Comparison of ENCODE assay signal across 11 mouse cellular contexts in the genomic region with DNA sequence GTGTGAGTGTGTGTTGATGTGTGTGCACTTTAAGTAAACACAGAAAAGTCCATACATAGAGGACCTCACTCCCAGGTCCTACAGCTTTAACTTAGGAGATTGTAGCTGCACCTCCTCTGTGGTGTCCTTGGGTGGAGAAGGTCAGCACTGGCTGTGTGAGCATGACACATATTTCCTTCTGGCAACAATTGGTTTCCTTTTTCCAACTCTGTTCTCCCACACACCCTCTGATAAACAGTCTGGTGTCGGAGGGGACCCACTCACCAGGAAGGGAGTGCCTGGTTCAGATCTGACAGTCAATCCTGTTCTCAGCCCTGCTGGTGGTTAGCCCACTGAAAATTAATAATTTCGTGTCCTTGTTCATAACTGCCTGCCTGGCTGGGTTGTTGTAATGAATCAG.
DNase-seq lines count a peak whose midpoint lies in the region; ATAC-seq and TF ChIP-seq lines count a peak whose summit lies in the region.
"Had no signal": no experiment of that assay in that cellular context is flagged by ENCODE, and none has a peak within 500 bp of the region (broad histone marks: within the 10 kb centered on the region; RNA-seq: fewer than 3 reads in every experiment).

No protein-coding gene starts in this region.

- no peaks in the 10 kb centered on the region for H3K4me1 ChIP-seq in liver, embryonic 11.5 days (replicated peaks; ENCODE audit: control insufficient read depth, insufficient read depth, low read length)
- peaks cover 5% of the 10 kb centered on the region; the same call in 1 of the 2 replicates for H3K4me1 ChIP-seq in heart, embryonic 10.5 days
- H3K4me1 ChIP-seq in kidney, adult 2 months (ENCODE audit: control insufficient read depth, insufficient read depth, low read length), result no peaks in the 10 kb centered on the region
- no peaks in the 10 kb centered on the region for H3K4me1 ChIP-seq in midbrain, embryonic 15.5 days
- H3K4me1 ChIP-seq: midbrain, embryonic 12.5 days had no signal

- H3K27ac ChIP-seq in liver, embryonic 11.5 days (ENCODE audit: low read depth, low read length), result no peak overlapping the region
- peak overlapping the region; percentile 72; the same call in 1 of the 2 replicates for H3K27ac ChIP-seq in heart, embryonic 10.5 days
- H3K27ac ChIP-seq in kidney, adult 2 months (ENCODE audit: insufficient read depth, low read depth, low read length), result peak overlapping the region; percentile 85
- H3K27ac ChIP-seq in midbrain, embryonic 15.5 days, result no peak overlapping the region
- H3K27ac ChIP-seq: left cerebral cortex, adult 2 months; midbrain, embryonic 12.5 days had no signal

- no peak overlapping the region for H3K9ac ChIP-seq in liver, embryonic 11.5 days (ENCODE audit: low read depth, low read length)
- H3K9ac ChIP-seq in midbrain, embryonic 15.5 days, result no peak overlapping the region
- H3K9ac ChIP-seq: midbrain, embryonic 12.5 days had no signal

- DNase-seq in liver, embryonic 11.5 days (ENCODE audit: low spot score), result no peak
- no peak for DNase-seq in liver
- DNase-seq in heart, embryonic 10.5 days (ENCODE audit: low spot score), result no peak
- DNase-seq in kidney, adult 2 months, result peak; percentile 69
- DNase-seq in lung, postnatal 25 days (ENCODE audit: low spot score), result peak; percentile 50
- DNase-seq in cerebellum, postnatal 36 days, result no peak
- DNase-seq in T-cell, adult 2 months (ENCODE audit: low spot score), result no peak
- DNase-seq: B cell, adult 2 months had no signal

- no peak for TF ChIP-seq CTCF in kidney, adult 2 months (conservative IDR thresholded peaks at IDR 0.05; ENCODE audit: insufficient read depth, insufficient read length, low read depth, low read length)

- H3K9me3 ChIP-seq in liver, embryonic 11.5 days (ENCODE audit: control insufficient read depth, low read length), result 0 out of 2 replicates have a peak, but pooled peaks cover 2% of the 10 kb centered on the region
- no peaks in the 10 kb centered on the region for H3K9me3 ChIP-seq in heart, embryonic 10.5 days
- no peaks in the 10 kb centered on the region for H3K9me3 ChIP-seq in midbrain, embryonic 15.5 days
- H3K9me3 ChIP-seq: midbrain, embryonic 12.5 days had no signal

- no peaks in the 10 kb centered on the region for H3K27me3 ChIP-seq in liver, embryonic 11.5 days (replicated peaks; ENCODE audit: control insufficient read depth, insufficient read depth, low read length)
- no peaks in the 10 kb centered on the region for H3K27me3 ChIP-seq in heart, embryonic 10.5 days (ENCODE audit: insufficient read depth, poor library complexity, severe bottlenecking)
- no peaks in the 10 kb centered on the region for H3K27me3 ChIP-seq in kidney, adult 2 months (replicated peaks; ENCODE audit: control insufficient read depth, insufficient read depth, low read length)
- no peaks in the 10 kb centered on the region for H3K27me3 ChIP-seq in midbrain, embryonic 15.5 days (replicated peaks)
- H3K27me3 ChIP-seq: midbrain, embryonic 12.5 days had no signal

- no peak for TF ChIP-seq POLR2A in kidney, adult 2 months (IDR thresholded peaks at IDR 0.05; ENCODE audit: low read depth, low read length)

- no peaks in the 10 kb centered on the region for H3K36me3 ChIP-seq in liver, embryonic 11.5 days (ENCODE audit: control insufficient read depth, insufficient read depth, low read length)
- H3K36me3 ChIP-seq in heart, embryonic 10.5 days, result no peaks in the 10 kb centered on the region
- H3K36me3 ChIP-seq in kidney, adult 2 months (ENCODE audit: control insufficient read depth, insufficient read depth, low read length), result no peaks in the 10 kb centered on the region
- H3K36me3 ChIP-seq in midbrain, embryonic 15.5 days (replicated peaks), result no peaks in the 10 kb centered on the region
- H3K36me3 ChIP-seq: midbrain, embryonic 12.5 days had no signal

- WGBS in liver, embryonic 11.5 days, result 41% methylated on average over 2 of the region's 2 CpGs
- 38% methylated on average over 2 of the region's 2 CpGs for WGBS in heart, embryonic 10.5 days
- WGBS in kidney, adult 2 months, result 69% methylated on average over 2 of the region's 2 CpGs
- WGBS in midbrain, embryonic 15.5 days, result 81% methylated on average over 2 of the region's 2 CpGs

- no peak overlapping the region for H3K4me3 ChIP-seq in liver, embryonic 11.5 days (ENCODE audit: low read depth, low read length)
- no peak overlapping the region for H3K4me3 ChIP-seq in heart, embryonic 10.5 days
- no peak overlapping the region for H3K4me3 ChIP-seq in kidney, adult 2 months (ENCODE audit: insufficient read depth, low read depth, low read length)
- H3K4me3 ChIP-seq in midbrain, embryonic 15.5 days, result no peak overlapping the region
- H3K4me3 ChIP-seq: left cerebral cortex, adult 2 months; midbrain, embryonic 12.5 days had no signal

- ATAC-seq in liver, embryonic 11.5 days (replicated peaks; ENCODE audit: low FRiP score), result peak; percentile 51
- no peak for ATAC-seq in midbrain, embryonic 15.5 days (replicated peaks)

- H3K4me2 ChIP-seq in liver, embryonic 11.5 days, result no peak overlapping the region
- no peak overlapping the region for H3K4me2 ChIP-seq in midbrain, embryonic 15.5 days
- H3K4me2 ChIP-seq: midbrain, embryonic 12.5 days had no signal

Comparison
In these comparisons a context has a peak if more than half of its experiments do, and no peak if none do; other contexts are left out.
1. DNase-seq: peak in kidney, adult 2 months (single experiment) and lung, postnatal 25 days (single experiment); none in liver, embryonic 11.5 days (single experiment), liver (single experiment), heart, embryonic 10.5 days (single experiment), cerebellum, postnatal 36 days (0 of 2) and T-cell, adult 2 months (single experiment).
2. H3K27ac ChIP-seq: peak in heart, embryonic 10.5 days (single experiment) and kidney, adult 2 months (single experiment); none in liver, embryonic 11.5 days (single experiment) and midbrain, embryonic 15.5 days (single experiment).